Mouse (Mus musculus): ENCODE measurements at regions not wholly inside any gene's neighbourhood (a gene's known extent, or its start where the extent isn't known, plus 50 kb on each side); places are given as distances from the start of the nearest gene placed in this dataset.

- TF ChIP-seq CTCF (IDR thresholded peaks at IDR 0.05) (no peak), EP300 (IDR thresholded peaks at IDR 0.05) (no peak)
Measured at GRCm38 (mm10) chr17:89802148-89802547, 108.1 kb downstream of the Gm10184 start.
